Mouse (Mus musculus) c-Kit-positive CD71-positive TER-119-positive erythroid progenitor cells, embryonic 14.5 days (primary cell): Measurements from ENCODE around the gene Vmn1r203.
"Not testable (repeated sequence)": the region's sequence is repeated elsewhere in the genome, so short reads cannot be mapped to it uniquely, and the experiment has no call there.

Experiments used
- DNase-seq: peaks from one replicate; pipeline ENCODE4 v3.0.0-alpha.2; 2013; ENCODE audit warnings: low spot score

Vmn1r203 gene

DNA sequence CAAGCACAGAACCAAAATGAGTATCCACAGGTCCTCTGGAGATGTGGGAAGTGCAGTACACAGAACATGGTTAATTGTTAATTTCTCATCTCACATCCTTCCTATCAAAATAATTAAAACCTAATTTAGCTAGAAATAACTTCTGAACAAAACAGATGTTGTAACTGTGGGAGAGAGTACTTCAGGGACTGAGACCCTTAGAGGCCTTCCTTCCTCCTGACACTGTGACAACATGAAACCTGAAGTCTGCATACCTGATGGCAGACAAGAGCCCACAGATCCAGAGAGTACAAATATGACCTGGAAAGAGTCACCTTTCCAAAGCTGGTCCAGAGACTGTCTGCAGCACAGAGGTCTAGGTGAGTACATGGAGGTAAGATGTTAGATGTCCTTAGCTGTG lies at the start of gene Vmn1r203:
Vmn1r203 (plus strand) TSS at position 301 of the 400 bp plus-strand sequence.
- DNase-seq, result no peak

DNA sequence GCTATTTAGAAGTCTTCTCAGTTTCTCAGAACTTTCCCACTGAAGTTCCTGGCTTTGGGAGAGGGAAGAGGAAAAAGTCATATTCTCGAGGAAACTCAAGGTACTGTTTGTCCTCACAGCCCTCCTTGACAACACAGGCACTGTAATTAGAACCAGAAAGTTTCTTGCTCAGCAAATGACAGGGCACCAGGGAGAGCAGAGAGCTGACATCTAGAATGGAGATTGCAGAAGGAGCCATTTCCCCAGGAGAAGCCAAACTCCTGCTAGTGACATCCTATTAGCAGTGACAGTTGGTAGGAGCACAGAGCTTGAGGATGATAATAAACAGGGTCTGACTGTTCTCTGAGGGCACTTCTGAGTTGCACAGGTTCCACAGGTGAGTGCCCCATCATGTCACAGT lies 46.3 kb upstream of the Vmn1r203 start, which contains the start of gene Vmn1r201:
Vmn1r201 (plus strand) TSS at position 301 of the 400 bp plus-strand sequence.
- no peak for DNase-seq

- no peak for DNase-seq
Measured at GRCm38 (mm10) chr13:22502431-22502830, 15.5 kb upstream of the Vmn1r203 start.

DNA sequence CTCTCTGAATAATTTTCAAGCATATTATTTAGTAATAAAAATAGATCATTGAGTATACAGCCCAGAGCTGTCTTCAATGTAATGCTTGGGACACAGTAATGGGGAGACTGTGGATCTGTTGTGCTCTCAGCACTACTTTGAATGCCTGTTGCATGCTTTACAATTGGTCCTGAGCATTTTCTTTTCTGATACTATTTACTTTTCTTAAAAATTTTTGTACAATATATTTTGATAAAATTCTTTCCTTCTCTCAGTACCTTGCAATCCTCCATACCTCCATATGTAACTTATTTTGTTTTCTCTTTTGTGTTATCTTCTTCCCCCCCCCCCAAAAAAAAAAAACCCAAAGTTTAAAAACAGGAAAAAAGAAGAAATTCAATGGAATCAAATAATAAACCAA lies 12.6 kb upstream of the Vmn1r203 start, which contains the start of gene Vmn1r202:
Vmn1r202 (minus strand) TSS at position 101 of the 400 bp plus-strand sequence.
- DNase-seq, result no peak

DNA sequence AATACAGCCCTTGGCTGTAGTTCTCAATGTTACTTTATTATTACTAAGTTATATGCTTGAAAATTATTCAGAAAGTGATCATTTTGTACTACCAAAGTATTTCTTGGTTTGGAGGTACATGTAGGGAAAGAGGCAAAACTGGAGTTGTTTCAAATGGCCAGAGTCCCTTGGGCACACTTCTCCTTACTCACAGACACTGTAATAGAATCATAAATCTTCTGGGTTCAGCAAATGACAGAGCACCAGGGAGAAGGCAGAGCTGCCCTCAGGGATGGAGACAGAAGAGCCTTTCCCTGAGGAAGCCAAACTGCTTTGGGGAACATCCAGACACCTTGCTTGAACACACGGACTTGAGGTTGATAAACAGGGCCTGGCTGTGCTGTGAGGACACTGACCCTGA lies 35.0 kb downstream of the Vmn1r203 start, which contains the start of gene Vmn1r204:
Vmn1r204 (plus strand) TSS at position 301 of the 400 bp plus-strand sequence.
- not testable (repeated sequence) for DNase-seq

- DNase-seq, result not testable (repeated sequence)
Measured at GRCm38 (mm10) chr13:22574911-22575310, 57.0 kb downstream of the Vmn1r203 start.
